Comparison of ENCODE assay signal across 8 mouse cellular contexts in genomic region chr19:45063565-45064292, GRCm38 (mm10). TPM values are rescaled to one million over a fixed set of nuclear protein-coding genes. Genes with fewer than 3 reads are reported as not detected.
DNase-seq lines count a peak whose midpoint lies in the region; ATAC-seq and TF ChIP-seq lines count a peak whose summit lies in the region.
"Had no signal": no experiment of that assay in that cellular context is flagged by ENCODE, and none has a peak within 500 bp of the region (broad histone marks: within the 10 kb centered on the region; RNA-seq: fewer than 3 reads in every experiment).

No protein-coding gene starts in this region.

- H3K36me3 ChIP-seq in thymus, adult 2 months (ENCODE audit: control insufficient read depth, insufficient read depth, low read length) = no peaks in the 10 kb centered on the region
- H3K36me3 ChIP-seq in forebrain, embryonic 13.5 days (ENCODE audit: poor library complexity, severe bottlenecking) = no peaks in the 10 kb centered on the region
- H3K36me3 ChIP-seq in stomach, embryonic 16.5 days (ENCODE audit: control insufficient read depth, insufficient read depth, low read length) = no peaks in the 10 kb centered on the region

- peak; percentile 67; the same call in 1 of the 2 replicates for TF ChIP-seq CTCF in thymus, adult 2 months (IDR thresholded peaks at IDR 0.05; ENCODE audit: borderline replicate concordance, control insufficient read depth, extremely low read depth, insufficient read depth, low read length, poor library complexity)
- peak; percentile 50; the same call in 1 of the 2 replicates for TF ChIP-seq CTCF in bone marrow macrophage, adult 2 months (IDR thresholded peaks at IDR 0.05; ENCODE audit: low read depth, low read length)

- H3K4me1 ChIP-seq in thymus, adult 2 months (replicated peaks; ENCODE audit: control insufficient read depth, insufficient read depth, low read length) = peaks cover 3% of the 10 kb centered on the region
- peaks cover 8% of the 10 kb centered on the region for H3K4me1 ChIP-seq in bone marrow macrophage, adult 2 months (ENCODE audit: control insufficient read depth, insufficient read depth, low read length)
- H3K4me1 ChIP-seq in forebrain, embryonic 13.5 days = peaks cover 13% of the 10 kb centered on the region
- peaks cover 4% of the 10 kb centered on the region; the same call in 1 of the 2 replicates for H3K4me1 ChIP-seq in stomach, embryonic 16.5 days (ENCODE audit: control insufficient read depth, insufficient read depth, low read length)

- H3K9me3 ChIP-seq in forebrain, embryonic 13.5 days (replicated peaks) = no peaks in the 10 kb centered on the region
- no peaks in the 10 kb centered on the region for H3K9me3 ChIP-seq in stomach, embryonic 16.5 days (replicated peaks; ENCODE audit: control insufficient read depth, low read length)

- TF ChIP-seq POLR2A in thymus, adult 2 months (IDR thresholded peaks at IDR 0.05; ENCODE audit: control insufficient read depth, extremely low read depth, insufficient read depth, low read length, poor library complexity) = no peak
- TF ChIP-seq POLR2A in bone marrow macrophage, adult 2 months (IDR thresholded peaks at IDR 0.05; ENCODE audit: borderline replicate concordance, low read depth, low read length) = no peak

- no peak for ATAC-seq in forebrain, embryonic 13.5 days
- ATAC-seq in megakaryocyte progenitor cell, adult 5-6 weeks (replicated peaks; ENCODE audit: poor library complexity) = peak; percentile 86
- ATAC-seq in stomach, embryonic 16.5 days (ENCODE audit: insufficient read depth, low FRiP score) = peak; percentile 44; the same call in 1 of the 2 replicates

- no peak overlapping the region for H3K27ac ChIP-seq in thymus, adult 2 months (ENCODE audit: control insufficient read depth, insufficient read depth, low read length)
- H3K27ac ChIP-seq in bone marrow macrophage, adult 2 months (ENCODE audit: insufficient read depth, low read depth, low read length) = no peak overlapping the region
- no peak overlapping the region for H3K27ac ChIP-seq in forebrain, embryonic 13.5 days
- H3K27ac ChIP-seq in stomach, embryonic 16.5 days (ENCODE audit: low read length) = no peak overlapping the region

- WGBS in thymus, adult 2 months = 52% methylated on average over 20 of the region's 20 CpGs
- 39% methylated on average over 19 of the region's 20 CpGs for WGBS in forebrain, embryonic 13.5 days
- WGBS in stomach, embryonic 16.5 days = 44% methylated on average over 20 of the region's 20 CpGs

- DNase-seq in thymus, adult 2 months = peak; percentile 63
- no peak for DNase-seq in thymus, adult 18-20 months
- DNase-seq in kidney, postnatal 10 days = peak; percentile 71

- H3K4me2 ChIP-seq in forebrain, embryonic 13.5 days = peak overlapping the region; percentile 30
- no peak overlapping the region for H3K4me2 ChIP-seq in stomach, embryonic 16.5 days (ENCODE audit: low read depth, low read length)

- no peak overlapping the region for H3K4me3 ChIP-seq in thymus, adult 2 months (ENCODE audit: control insufficient read depth, insufficient read depth, low read length)
- no peak overlapping the region for H3K4me3 ChIP-seq in bone marrow macrophage, adult 2 months (ENCODE audit: insufficient read depth, low read length)
- H3K4me3 ChIP-seq in forebrain, embryonic 13.5 days = 0 out of 2 replicates have a peak overlapping the region, but pooled peaks have one; percentile 1
- H3K4me3 ChIP-seq in stomach, embryonic 16.5 days (replicated peaks; ENCODE audit: low read length) = no peak overlapping the region

- no peaks in the 10 kb centered on the region for H3K27me3 ChIP-seq in thymus, adult 2 months (ENCODE audit: control insufficient read depth, insufficient read depth, low read length)
- H3K27me3 ChIP-seq in forebrain, embryonic 13.5 days = peaks cover 52% of the 10 kb centered on the region
- H3K27me3 ChIP-seq in stomach, embryonic 16.5 days (ENCODE audit: control insufficient read depth, insufficient read depth, low read length) = peaks cover 36% of the 10 kb centered on the region

- no peak overlapping the region for H3K9ac ChIP-seq in forebrain, embryonic 13.5 days
- H3K9ac ChIP-seq in stomach, embryonic 16.5 days (ENCODE audit: low read length) = no peak overlapping the region

RNA-seq across cellular contexts. Expression of gene Kazald1, which starts 11.3 kb away (rescaled TPM):
- polyA plus RNA-seq in thymus, adult 2 months (2012; rRNA removed) = 4.6 and 7.9 TPM in 2 replicates
- polyA plus RNA-seq in bone marrow macrophage, adult 2 months (2012; ENCODE audit: insufficient read depth, insufficient read length, missing spikeins) = 0.50 and 0.55 TPM in 2 replicates
- polyA plus RNA-seq in forebrain, embryonic 13.5 days (2015; fragmentation: Nextera tagmentation; extraction: Ambion mirVana) = 0.46 and 0.76 TPM in 2 replicates
- total RNA-seq in megakaryocyte progenitor cell, adult 5-6 weeks (2015) = 0.17 and 0.25 TPM in 2 replicates
- total RNA-seq in megakaryocyte progenitor cell, adult 5-6 weeks (2017) = 0.83 and 0.84 TPM in 2 replicates
- polyA plus RNA-seq in stomach, embryonic 16.5 days (2015; fragmentation: Nextera tagmentation; extraction: Ambion mirVana) = 22.9 and 41.4 TPM in 2 replicates

RNA-seq across cellular contexts. Expression of gene Sfxn3, which starts 16.4 kb away (rescaled TPM):
- polyA plus RNA-seq in thymus, adult 2 months (2012; rRNA removed) = 46.9 and 61.1 TPM in 2 replicates
- polyA plus RNA-seq in bone marrow macrophage, adult 2 months (2012; ENCODE audit: insufficient read depth, insufficient read length, missing spikeins) = 45.1 and 45.7 TPM in 2 replicates
- 38.8 and 42.2 TPM in 2 replicates for polyA plus RNA-seq in forebrain, embryonic 13.5 days (2015; fragmentation: Nextera tagmentation; extraction: Ambion mirVana)
- 17.5 and 23.8 TPM in 2 replicates for total RNA-seq in megakaryocyte progenitor cell, adult 5-6 weeks (2015)
- total RNA-seq in megakaryocyte progenitor cell, adult 5-6 weeks (2017) = 2.4 and 3.1 TPM in 2 replicates
- polyA plus RNA-seq in stomach, embryonic 16.5 days (2015; fragmentation: Nextera tagmentation; extraction: Ambion mirVana) = 28.3 and 29.8 TPM in 2 replicates

RNA-seq across cellular contexts. Expression of gene Pdzd7, which starts 18.2 kb away (rescaled TPM):
- polyA plus RNA-seq in thymus, adult 2 months (2012; rRNA removed) = 0.33 and 0.47 TPM in 2 replicates
- polyA plus RNA-seq in bone marrow macrophage, adult 2 months (2012; ENCODE audit: insufficient read depth, insufficient read length, missing spikeins) = not detected in 2 replicates
- 0.92 and 1.5 TPM in 2 replicates for polyA plus RNA-seq in forebrain, embryonic 13.5 days (2015; fragmentation: Nextera tagmentation; extraction: Ambion mirVana)
- total RNA-seq in megakaryocyte progenitor cell, adult 5-6 weeks (2015) = 0.05 TPM in 1 of 2 replicates, not detected in the other
- total RNA-seq in megakaryocyte progenitor cell, adult 5-6 weeks (2017) = not detected in 2 replicates
- 0.21 and 0.48 TPM in 2 replicates for polyA plus RNA-seq in stomach, embryonic 16.5 days (2015; fragmentation: Nextera tagmentation; extraction: Ambion mirVana)
- total RNA-seq: heart, adult 18-20 months had no signal

RNA-seq across cellular contexts. Expression of gene Lzts2, which starts 49.5 kb away (rescaled TPM):
- 37.6 and 41.2 TPM in 2 replicates for polyA plus RNA-seq in thymus, adult 2 months (2012; rRNA removed)
- 3.0 and 3.6 TPM in 2 replicates for polyA plus RNA-seq in bone marrow macrophage, adult 2 months (2012; ENCODE audit: insufficient read depth, insufficient read length, missing spikeins)
- 24.5 and 24.7 TPM in 2 replicates for polyA plus RNA-seq in forebrain, embryonic 13.5 days (2015; fragmentation: Nextera tagmentation; extraction: Ambion mirVana)
- 4.8 and 5.1 TPM in 2 replicates for total RNA-seq in megakaryocyte progenitor cell, adult 5-6 weeks (2015)
- 7.7 and 8.6 TPM in 2 replicates for total RNA-seq in megakaryocyte progenitor cell, adult 5-6 weeks (2017)
- 27.7 and 36.0 TPM in 2 replicates for polyA plus RNA-seq in stomach, embryonic 16.5 days (2015; fragmentation: Nextera tagmentation; extraction: Ambion mirVana)

RNA-seq across cellular contexts. Expression of gene Mrpl43, which starts 57.5 kb away (rescaled TPM):
- polyA plus RNA-seq in thymus, adult 2 months (2012; rRNA removed) = 121 and 137 TPM in 2 replicates
- polyA plus RNA-seq in bone marrow macrophage, adult 2 months (2012; ENCODE audit: insufficient read depth, insufficient read length, missing spikeins) = 38.5 and 42.1 TPM in 2 replicates
- 82.2 and 89.7 TPM in 2 replicates for polyA plus RNA-seq in forebrain, embryonic 13.5 days (2015; fragmentation: Nextera tagmentation; extraction: Ambion mirVana)
- total RNA-seq in megakaryocyte progenitor cell, adult 5-6 weeks (2015) = 44.3 and 44.8 TPM in 2 replicates
- 25.2 and 30.3 TPM in 2 replicates for total RNA-seq in megakaryocyte progenitor cell, adult 5-6 weeks (2017)
- 62.2 and 64.9 TPM in 2 replicates for polyA plus RNA-seq in stomach, embryonic 16.5 days (2015; fragmentation: Nextera tagmentation; extraction: Ambion mirVana)

Comparison
In these comparisons a context has a peak if more than half of its experiments do, and no peak if none do; other contexts are left out.
1. DNase-seq: peak in thymus, adult 2 months (single experiment) and kidney, postnatal 10 days (single experiment); none in thymus, adult 18-20 months (0 of 2).